Mouse (Mus musculus) heart, embryonic 15.5 days (tissue): ENCODE measurements around the gene Prkca. TPM values are rescaled to one million over a fixed set of nuclear protein-coding genes. Genes with fewer than 3 reads are reported as not detected.

Experiments used
- ATAC-seq: fragments of 200-750 bp; cut with Nextera tagmentation; replicated peaks from 2 replicates; pipeline ENCODE4 v1.8.0; 2017; ENCODE audit warnings: low read depth, moderate TSS enrichment; ENCODE audit not compliant: insufficient number of reproducible peaks, insufficient read depth, low FRiP score
- H3K27ac ChIP-seq: fragments of 300-500 bp; sonication (generic); 2 replicates; pipeline ENCODE4 v1.5.1; 2015; ENCODE audit warnings: mild to moderate bottlenecking, inconsistent platforms
- H3K27me3 ChIP-seq: fragments of 300-500 bp; sonication (generic); 2 replicates; pipeline ENCODE4 v1.6.1; 2015; ENCODE audit warnings: inconsistent platforms
- H3K36me3 ChIP-seq: fragments of 300-500 bp; sonication (generic); 2 replicates; pipeline ENCODE4 v1.6.1; 2015; ENCODE audit warnings: mild to moderate bottlenecking, inconsistent platforms
- H3K4me1 ChIP-seq: fragments of 300-500 bp; sonication (generic); replicated peaks from 2 replicates; pipeline ENCODE4 v1.6.1; 2015; ENCODE audit warnings: inconsistent platforms
- H3K4me2 ChIP-seq: fragments of 300-500 bp; sonication (generic); 2 replicates; pipeline ENCODE4 v1.6.1; 2015; ENCODE audit warnings: inconsistent platforms, mild to moderate bottlenecking, moderate library complexity
- H3K4me3 ChIP-seq: fragments of 300-500 bp; sonication (generic); 2 replicates; pipeline ENCODE4 v1.5.1; 2015; ENCODE audit warnings: mild to moderate bottlenecking, inconsistent platforms
- H3K9ac ChIP-seq: fragments of 300-500 bp; sonication (generic); 2 replicates; pipeline ENCODE4 v1.6.1; 2015; ENCODE audit warnings: mild to moderate bottlenecking, inconsistent platforms
- H3K9me3 ChIP-seq: fragments of 300-500 bp; sonication (generic); replicated peaks from 2 replicates; pipeline ENCODE4 v1.6.1; 2016; ENCODE audit warnings: inconsistent platforms
- WGBS: fragments of 180-500 bp; shearing (Covaris S2); methylation state at CpG from one replicate; pipeline ENCODE4 v1.1.7; 2015; ENCODE audit warnings: mixed read lengths; 5-methylcytosine and 5-hydroxymethylcytosine counted together
- polyA plus RNA-seq: library from polyadenylated mRNA; unstranded; fragments of >200 nt; fragmentation: Nextera tagmentation; extraction: Ambion mirVana; gene quantifications from 2 replicates; pipeline ENCODE4 v1.2.1, GENCODE M21; 2015

Prkca gene
- polyA plus RNA-seq, 1 experiment from 2014 or later: 13.7 TPM

GRCm38 (mm10) chr11:108128593-108128992 is 215.1 kb downstream of the Prkca start:
- Histone ChIP-seq H3K4me1 (peaks cover 18% of the 10 kb centered on the region), H3K4me2 (no peak overlapping the region), H3K36me3 (no peaks in the 10 kb centered on the region), H3K27me3 (no peaks in the 10 kb centered on the region), H3K9me3 (no peaks in the 10 kb centered on the region), H3K9ac (no peak overlapping the region), H3K4me3 (no peak overlapping the region), H3K27ac (no peak overlapping the region)
- 43% methylated on average over 5 of the region's 5 CpGs for whole genome bisulfite sequencing
- no peak for ATAC-seq

DNA sequence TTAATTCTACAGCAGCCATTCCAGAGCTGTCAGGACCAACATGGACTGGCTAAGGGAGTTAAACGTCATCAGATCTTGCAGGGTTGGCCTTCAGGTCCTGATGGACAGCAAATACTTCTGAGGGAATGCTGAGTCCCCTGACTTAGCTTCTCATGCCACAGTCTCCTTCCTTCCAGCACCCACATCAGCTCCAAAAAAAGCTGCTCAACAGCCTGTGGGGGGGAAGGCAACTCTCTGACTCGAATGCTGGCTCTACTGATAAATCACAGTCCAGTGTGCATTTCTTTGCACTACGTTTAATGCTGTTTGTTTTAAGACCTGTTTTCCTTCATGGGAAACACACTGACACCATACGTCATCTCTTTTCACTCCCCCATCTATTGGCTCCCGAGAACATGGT is 215.8 kb downstream of the Prkca start:
- H3K4me3 ChIP-seq: no peak overlapping the region
- H3K27me3 ChIP-seq: no peaks in the 10 kb centered on the region
- peaks cover 22% of the 10 kb centered on the region for H3K4me1 ChIP-seq
- WGBS: 46% methylated on average over 5 of the region's 5 CpGs
- ATAC-seq: no peak
- no peaks in the 10 kb centered on the region for H3K36me3 ChIP-seq
- no peaks in the 10 kb centered on the region for H3K9me3 ChIP-seq
- H3K27ac ChIP-seq: no peak overlapping the region
- H3K4me2 ChIP-seq: no peak overlapping the region
- H3K9ac ChIP-seq: no peak overlapping the region

GRCm38 (mm10) chr11:108122486-108122885 is 221.2 kb downstream of the Prkca start:
- Histone ChIP-seq H3K4me3 (no peak overlapping the region), H3K27me3 (no peaks in the 10 kb centered on the region), H3K9ac (no peak overlapping the region), H3K27ac (no peak overlapping the region), H3K9me3 (no peaks in the 10 kb centered on the region), H3K36me3 (no peaks in the 10 kb centered on the region), H3K4me1 (peaks cover 38% of the 10 kb centered on the region), H3K4me2 (no peak overlapping the region)
- 71% methylated on average over 7 of the region's 7 CpGs for WGBS
- no peak for ATAC-seq

DNA sequence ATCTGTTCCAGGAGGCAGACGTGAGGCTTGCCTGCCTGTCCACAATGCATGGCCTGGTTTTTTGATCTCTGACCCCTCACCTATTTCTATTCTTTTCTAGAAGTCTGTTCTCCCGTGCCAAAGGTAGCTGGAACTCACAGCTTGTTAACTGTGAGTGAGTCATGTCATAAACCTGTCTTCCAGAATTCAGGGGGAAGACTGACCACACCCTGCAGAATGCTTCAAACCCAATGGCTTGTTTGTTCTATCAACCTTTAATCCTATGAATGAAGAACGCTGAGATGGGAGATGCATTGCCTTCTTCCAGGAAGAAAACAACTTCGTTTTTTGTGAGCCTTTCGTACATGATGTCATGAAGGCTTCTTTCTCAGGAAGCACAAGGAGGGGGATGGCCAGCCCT is 223.0 kb downstream of the Prkca start:
- ATAC-seq: no peak
- Histone ChIP-seq H3K27ac (no peak overlapping the region), H3K9me3 (no peaks in the 10 kb centered on the region), H3K4me1 (peaks cover 33% of the 10 kb centered on the region), H3K4me2 (no peak overlapping the region), H3K27me3 (no peaks in the 10 kb centered on the region), H3K36me3 (no peaks in the 10 kb centered on the region), H3K9ac (no peak overlapping the region), H3K4me3 (no peak overlapping the region)
- WGBS: 73% methylated on average over 5 of the region's 5 CpGs

- H3K4me2 ChIP-seq: no peak overlapping the region
- H3K9ac ChIP-seq: no peak overlapping the region
- 83% methylated on average over 3 of the region's 3 CpGs for WGBS
- peak overlapping the region; percentile 32; the same call in 1 of the 2 replicates for H3K27ac ChIP-seq
- no peaks in the 10 kb centered on the region for H3K9me3 ChIP-seq
- no peaks in the 10 kb centered on the region for H3K27me3 ChIP-seq
- ATAC-seq: no peak
- H3K4me3 ChIP-seq: no peak overlapping the region
- peaks cover 28% of the 10 kb centered on the region for H3K4me1 ChIP-seq
- H3K36me3 ChIP-seq: no peaks in the 10 kb centered on the region
These were observed 223.9 kb downstream of the Prkca start for GRCm38 (mm10) chr11:108119785-108120184.

DNA sequence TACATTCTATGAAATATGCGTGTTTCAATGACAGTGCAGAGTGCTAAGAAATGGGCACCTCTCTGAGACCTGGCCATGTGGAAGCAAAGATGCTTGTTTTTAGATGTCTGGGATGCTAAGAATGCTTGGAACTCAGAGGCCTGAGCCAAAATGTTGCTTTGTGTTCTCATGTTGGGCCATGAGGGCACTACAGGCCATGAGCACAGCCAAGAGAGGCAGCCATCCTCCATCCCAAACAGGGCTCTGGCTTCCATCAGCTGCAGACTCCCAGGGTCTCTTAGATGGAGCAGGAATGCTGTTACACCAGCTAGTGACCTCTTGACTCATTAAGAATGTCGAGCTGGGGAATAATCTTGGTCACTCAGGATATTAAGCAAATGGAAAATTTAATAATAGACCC is 224.9 kb downstream of the Prkca start:
- no peak overlapping the region for H3K4me3 ChIP-seq
- H3K27me3 ChIP-seq: no peaks in the 10 kb centered on the region
- peaks cover 22% of the 10 kb centered on the region for H3K4me1 ChIP-seq
- no peaks in the 10 kb centered on the region for H3K36me3 ChIP-seq
- H3K4me2 ChIP-seq: no peak overlapping the region
- peak overlapping the region; percentile 32 for H3K27ac ChIP-seq
- no peak overlapping the region for H3K9ac ChIP-seq
- WGBS: 44% methylated on average over 2 of the region's 2 CpGs
- H3K9me3 ChIP-seq: no peaks in the 10 kb centered on the region
- ATAC-seq: 0 out of 2 replicates have a peak, but pooled peaks have one; percentile 50

DNA sequence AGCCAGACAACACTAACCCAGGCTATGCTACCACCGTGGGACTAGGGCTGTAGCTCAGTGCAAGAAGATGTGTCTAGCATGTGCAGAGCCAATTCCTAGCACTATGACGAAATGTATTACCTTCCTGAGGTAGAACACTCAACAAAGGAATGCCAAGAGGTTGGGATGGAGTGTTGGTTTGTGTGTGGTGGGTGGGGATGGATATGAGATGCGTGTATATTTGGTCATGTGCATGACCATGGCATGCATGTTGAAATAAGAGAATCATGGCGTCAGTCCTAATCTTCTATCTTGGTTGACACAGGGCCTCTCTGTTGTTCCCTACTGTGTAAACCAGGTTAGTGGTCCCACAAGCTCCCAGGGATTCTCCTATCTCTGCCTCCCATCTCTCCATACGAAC is 225.5 kb downstream of the Prkca start:
- ATAC-seq: no peak
- H3K27me3 ChIP-seq: no peaks in the 10 kb centered on the region
- no peaks in the 10 kb centered on the region for H3K36me3 ChIP-seq
- no peak overlapping the region for H3K9ac ChIP-seq
- WGBS: 90% methylated on average over 5 of the region's 5 CpGs
- H3K4me1 ChIP-seq: peaks cover 16% of the 10 kb centered on the region
- peak overlapping the region; percentile 22 for H3K27ac ChIP-seq
- H3K9me3 ChIP-seq: no peaks in the 10 kb centered on the region
- H3K4me3 ChIP-seq: no peak overlapping the region
- H3K4me2 ChIP-seq: no peak overlapping the region

DNA sequence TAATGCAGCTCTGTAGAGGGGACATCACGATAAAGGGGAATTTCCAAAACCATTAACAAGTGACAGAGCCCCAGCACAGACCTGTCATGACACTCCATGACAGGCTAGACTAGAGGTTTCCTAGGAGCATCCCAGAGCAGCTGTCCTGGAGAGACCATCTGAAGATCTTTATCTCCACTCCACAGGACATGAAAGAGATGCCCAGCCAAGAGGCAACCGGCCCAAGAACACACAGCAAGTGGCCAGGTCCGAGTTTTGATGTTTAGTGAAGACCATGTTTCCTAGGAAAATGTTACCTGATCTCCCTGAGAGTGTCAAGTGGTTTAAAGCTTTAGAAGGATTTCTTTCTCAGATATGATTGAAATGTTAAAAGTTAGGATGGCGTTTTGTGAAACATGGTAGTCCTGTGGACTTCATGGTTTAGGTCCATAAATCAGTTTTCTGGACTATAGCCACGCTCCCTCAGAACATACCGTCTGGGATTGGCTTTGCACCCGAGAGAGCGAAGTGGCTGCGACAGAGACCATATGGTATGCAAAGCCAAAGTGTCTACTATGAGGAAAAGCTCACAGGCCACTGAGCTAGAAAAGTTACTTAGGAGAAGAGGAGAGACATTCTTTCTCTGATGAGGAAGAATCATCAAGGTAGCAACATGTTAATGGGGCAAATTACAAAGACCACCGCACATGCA is 226.2 kb downstream of the Prkca start:
- Histone ChIP-seq H3K9me3 (no peaks in the 10 kb centered on the region), H3K27me3 (no peaks in the 10 kb centered on the region), H3K4me2 (no peak overlapping the region), H3K4me1 (peaks cover 16% of the 10 kb centered on the region), H3K27ac (no peak overlapping the region), H3K36me3 (no peaks in the 10 kb centered on the region), H3K9ac (no peak overlapping the region), H3K4me3 (no peak overlapping the region)
- WGBS: 78% methylated on average over 10 of the region's 10 CpGs
- ATAC-seq: no peak

GRCm38 (mm10) chr11:108114091-108114490 is 229.6 kb downstream of the Prkca start:
- WGBS: 84% methylated on average over 3 of the region's 3 CpGs
- no peak overlapping the region for H3K4me2 ChIP-seq
- no peak overlapping the region for H3K4me3 ChIP-seq
- no peaks in the 10 kb centered on the region for H3K9me3 ChIP-seq
- ATAC-seq: no peak
- H3K9ac ChIP-seq: no peak overlapping the region
- peaks cover 9% of the 10 kb centered on the region for H3K4me1 ChIP-seq
- H3K36me3 ChIP-seq: no peaks in the 10 kb centered on the region
- no peak overlapping the region for H3K27ac ChIP-seq
- H3K27me3 ChIP-seq: no peaks in the 10 kb centered on the region

DNA sequence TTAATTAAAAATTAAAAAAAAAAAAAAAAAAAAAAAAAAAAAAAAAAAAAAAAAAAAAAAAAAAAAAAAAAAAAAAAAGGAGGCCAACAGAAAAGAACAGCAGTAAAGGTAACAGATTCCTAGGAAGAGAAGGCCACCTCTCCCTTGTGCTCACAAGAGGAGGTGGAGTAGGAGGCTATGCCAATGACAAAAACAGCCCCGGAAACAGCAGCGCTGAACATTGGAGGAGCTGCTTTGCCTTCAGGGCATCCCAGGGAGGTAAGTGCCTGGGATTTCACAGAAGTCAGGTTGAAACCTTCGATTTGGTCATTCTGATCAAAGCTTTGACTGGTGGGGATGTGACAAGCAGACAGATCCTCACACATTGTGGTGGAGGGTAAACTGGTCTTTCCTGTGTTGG is 231.3 kb downstream of the Prkca start:
- Histone ChIP-seq H3K36me3 (no peaks in the 10 kb centered on the region), H3K9me3 (no peaks in the 10 kb centered on the region), H3K4me3 (no peak overlapping the region), H3K27ac (no peak overlapping the region), H3K4me1 (no peaks in the 10 kb centered on the region), H3K4me2 (no peak overlapping the region), H3K27me3 (no peaks in the 10 kb centered on the region), H3K9ac (no peak overlapping the region)
- 66% methylated on average over 3 of the region's 3 CpGs for WGBS
- ATAC-seq: no peak

- 49% methylated on average over 6 of the region's 6 CpGs for WGBS
- Histone ChIP-seq H3K9ac (no peak overlapping the region), H3K4me1 (peaks cover 18% of the 10 kb centered on the region), H3K27ac (no peak overlapping the region), H3K27me3 (no peaks in the 10 kb centered on the region), H3K4me3 (no peak overlapping the region), H3K4me2 (no peak overlapping the region), H3K36me3 (no peaks in the 10 kb centered on the region), H3K9me3 (no peaks in the 10 kb centered on the region)
- ATAC-seq: no peak
These were observed 239.6 kb downstream of the Prkca start for GRCm38 (mm10) chr11:108104085-108104484.

- no peak overlapping the region for H3K4me3 ChIP-seq
- H3K4me1 ChIP-seq: peaks cover 21% of the 10 kb centered on the region
- no peak overlapping the region for H3K27ac ChIP-seq
- H3K36me3 ChIP-seq: no peaks in the 10 kb centered on the region
- ATAC-seq: no peak
- 59% methylated on average over 8 of the region's 8 CpGs for WGBS
- H3K9me3 ChIP-seq: no peaks in the 10 kb centered on the region
- H3K27me3 ChIP-seq: no peaks in the 10 kb centered on the region
- no peak overlapping the region for H3K9ac ChIP-seq
- H3K4me2 ChIP-seq: no peak overlapping the region
These were observed 242.3 kb downstream of the Prkca start for GRCm38 (mm10) chr11:108101280-108101950.
